ENCODE assay signal across 8 mouse cellular contexts in genomic region chr4:151996951-151997222, GRCm38 (mm10). TPM values are rescaled to one million over a fixed set of nuclear protein-coding genes. Genes with fewer than 3 reads are reported as not detected.
A peak's percentile ranks its signal among the peaks of the same experiment; 100 is the strongest.
DNase-seq lines count a peak whose midpoint lies in the region; ATAC-seq and TF ChIP-seq lines count a peak whose summit lies in the region.

No protein-coding gene starts in this region.

- 2% methylated on average over 13 of the region's 13 CpGs for WGBS in heart, embryonic 15.5 days
- WGBS in hindbrain, embryonic 10.5 days, result 7% methylated on average over 13 of the region's 13 CpGs
- 6% methylated on average over 13 of the region's 13 CpGs for WGBS in midbrain, embryonic 10.5 days

- H3K4me3 ChIP-seq in heart, embryonic 15.5 days, result peak overlapping the region; percentile 100
- H3K4me3 ChIP-seq in G1E (ENCODE audit: low read depth, low read length), result peak overlapping the region; percentile 87
- H3K4me3 ChIP-seq in hindbrain, embryonic 10.5 days, result peak overlapping the region; percentile 99
- H3K4me3 ChIP-seq in midbrain, embryonic 10.5 days, result peak overlapping the region; percentile 95

- TF ChIP-seq CTCF in G1E (IDR thresholded peaks at IDR 0.05; ENCODE audit: low read depth, low read length), result no peak

- H3K27me3 ChIP-seq in heart, embryonic 15.5 days, result no peaks in the 10 kb centered on the region
- H3K27me3 ChIP-seq in G1E (ENCODE audit: insufficient read depth, low read length), result peaks cover 49% of the 10 kb centered on the region
- H3K27me3 ChIP-seq in hindbrain, embryonic 10.5 days (ENCODE audit: insufficient read depth, poor library complexity, severe bottlenecking), result 0 out of 2 replicates have a peak, but pooled peaks cover 5% of the 10 kb centered on the region
- H3K27me3 ChIP-seq in midbrain, embryonic 10.5 days (ENCODE audit: low read depth, poor library complexity, severe bottlenecking), result peaks cover 20% of the 10 kb centered on the region; the same call in 1 of the 2 replicates

- no peak for ATAC-seq in heart, embryonic 15.5 days (replicated peaks; ENCODE audit: insufficient number of reproducible peaks, insufficient read depth, low FRiP score, low read depth)
- no peak for ATAC-seq in G1E (ENCODE audit: extremely low read depth, insufficient number of reproducible peaks, low FRiP score, poor library complexity, severe bottlenecking)
- no peak for ATAC-seq in granulocyte monocyte progenitor cell, adult 5-6 weeks (replicated peaks; ENCODE audit: poor library complexity, severe bottlenecking)

- intact Hi-C loops in heart, postnatal 10 days (cut with DNase I), result no loop called here

- H3K36me3 ChIP-seq in heart, embryonic 15.5 days, result peaks cover 7% of the 10 kb centered on the region
- peaks cover 12% of the 10 kb centered on the region for H3K36me3 ChIP-seq in G1E (replicated peaks)
- H3K36me3 ChIP-seq in hindbrain, embryonic 10.5 days, result peaks cover 15% of the 10 kb centered on the region
- H3K36me3 ChIP-seq in midbrain, embryonic 10.5 days, result peaks cover 17% of the 10 kb centered on the region

- peak overlapping the region; percentile 91 for H3K9ac ChIP-seq in heart, embryonic 15.5 days

- H3K27ac ChIP-seq in heart, embryonic 15.5 days, result peak overlapping the region; percentile 94
- peak overlapping the region; percentile 96 for H3K27ac ChIP-seq in hindbrain, embryonic 10.5 days
- peak overlapping the region; percentile 96 for H3K27ac ChIP-seq in midbrain, embryonic 10.5 days (replicated peaks)

- peaks cover 28% of the 10 kb centered on the region for H3K4me1 ChIP-seq in heart, embryonic 15.5 days (replicated peaks)
- H3K4me1 ChIP-seq in G1E (ENCODE audit: insufficient read depth, low read depth, low read length), result peaks cover 66% of the 10 kb centered on the region
- H3K4me1 ChIP-seq in hindbrain, embryonic 10.5 days (replicated peaks), result peaks cover 37% of the 10 kb centered on the region
- H3K4me1 ChIP-seq in midbrain, embryonic 10.5 days, result peaks cover 35% of the 10 kb centered on the region

- no peak for DNase-seq in heart, postnatal 10 days
- DNase-seq in G1E (ENCODE audit: low spot score), result no peak
- no peak for DNase-seq in hindbrain, embryonic 10.5 days (ENCODE audit: low spot score)
- DNase-seq in midbrain, embryonic 10.5 days (ENCODE audit: low spot score), result no peak
- no peak for DNase-seq in cerebellum, postnatal 4 days (ENCODE audit: low spot score in 2 of 2)
- no peak for DNase-seq in adrenal gland, postnatal 14 days

- peak overlapping the region; percentile 89 for H3K4me2 ChIP-seq in heart, embryonic 15.5 days

- H3K9me3 ChIP-seq in heart, embryonic 15.5 days (replicated peaks), result no peaks in the 10 kb centered on the region
- H3K9me3 ChIP-seq in G1E (replicated peaks), result no peaks in the 10 kb centered on the region
- H3K9me3 ChIP-seq in hindbrain, embryonic 10.5 days, result no peaks in the 10 kb centered on the region
- H3K9me3 ChIP-seq in midbrain, embryonic 10.5 days (replicated peaks), result no peaks in the 10 kb centered on the region

RNA-seq across cellular contexts. Expression of gene Phf13, which starts 0.8 kb away (rescaled TPM):
- polyA plus RNA-seq in heart, embryonic 15.5 days (2015; fragmentation: Nextera tagmentation; extraction: Ambion mirVana), result 15.2 and 20.7 TPM in 2 replicates
- 10 to 100 TPM in 1 of 2 experiments, 1 to 10 TPM in 1; 8.5 to 11.3 TPM for total RNA-seq in heart, postnatal 10 days (2021)
- total RNA-seq in G1E (2014; fragmentation: Nextera tagmentation) (2.9 and 3.7 TPM in 2 replicates), G1E (2017) (2.0 and 2.3 TPM in 2 replicates)
- 5.4 and 6.6 TPM in 2 replicates for polyA plus RNA-seq in G1E (2012)
- 30.7 TPM in 2 replicates for polyA plus RNA-seq in hindbrain, embryonic 10.5 days (2016; fragmentation: Nextera tagmentation; extraction: Ambion mirVana)
- 23.9 and 30.4 TPM in 2 replicates for polyA plus RNA-seq in midbrain, embryonic 10.5 days (2016; fragmentation: Nextera tagmentation; extraction: Ambion mirVana)
- total RNA-seq in granulocyte monocyte progenitor cell, adult 5-6 weeks (2014; fragmentation: Nextera tagmentation), result 1.4 and 5.7 TPM in 2 replicates
- total RNA-seq in granulocyte monocyte progenitor cell, adult 5-6 weeks (2017), result 2.1 and 2.4 TPM in 2 replicates
- total RNA-seq in adrenal gland, postnatal 14 days (2021), result 15.6 and 16.0 TPM in 2 replicates

RNA-seq across cellular contexts. Expression of gene Thap3, which starts 8.1 kb away (rescaled TPM):
- polyA plus RNA-seq in heart, embryonic 15.5 days (2015; fragmentation: Nextera tagmentation; extraction: Ambion mirVana), result 26.3 and 34.4 TPM in 2 replicates
- total RNA-seq in heart, postnatal 10 days (2021), result 10 to 100 TPM; 10.3 to 12.5 TPM
- 2.0 and 3.0 TPM in 2 replicates for total RNA-seq in G1E (2014; fragmentation: Nextera tagmentation)
- 0.82 and 1.6 TPM in 2 replicates for total RNA-seq in G1E (2017)
- polyA plus RNA-seq in G1E (2012), result 4.2 and 5.5 TPM in 2 replicates
- 34.5 and 36.2 TPM in 2 replicates for polyA plus RNA-seq in hindbrain, embryonic 10.5 days (2016; fragmentation: Nextera tagmentation; extraction: Ambion mirVana)
- polyA plus RNA-seq in midbrain, embryonic 10.5 days (2016; fragmentation: Nextera tagmentation; extraction: Ambion mirVana), result 32.1 and 36.2 TPM in 2 replicates
- total RNA-seq in granulocyte monocyte progenitor cell, adult 5-6 weeks (2014; fragmentation: Nextera tagmentation), result 10.4 and 14.0 TPM in 2 replicates
- total RNA-seq in granulocyte monocyte progenitor cell, adult 5-6 weeks (2017), result 4.9 and 10.8 TPM in 2 replicates
- total RNA-seq in adrenal gland, postnatal 14 days (2021), result 15.2 and 15.5 TPM in 2 replicates

RNA-seq across cellular contexts. Expression of gene Klhl21, which starts 11.7 kb away (rescaled TPM):
- polyA plus RNA-seq in heart, embryonic 15.5 days (2015; fragmentation: Nextera tagmentation; extraction: Ambion mirVana), result 26.1 and 30.9 TPM in 2 replicates
- total RNA-seq in heart, postnatal 10 days (2021), result 10 to 100 TPM; 43.5 to 49.4 TPM
- total RNA-seq in G1E (2014; fragmentation: Nextera tagmentation), result 2.4 and 4.1 TPM in 2 replicates
- 3.8 and 4.4 TPM in 2 replicates for total RNA-seq in G1E (2017)
- polyA plus RNA-seq in G1E (2012), result 12.2 and 13.5 TPM in 2 replicates
- polyA plus RNA-seq in hindbrain, embryonic 10.5 days (2016; fragmentation: Nextera tagmentation; extraction: Ambion mirVana), result 7.7 and 8.7 TPM in 2 replicates
- polyA plus RNA-seq in midbrain, embryonic 10.5 days (2016; fragmentation: Nextera tagmentation; extraction: Ambion mirVana), result 6.9 and 8.5 TPM in 2 replicates
- total RNA-seq in granulocyte monocyte progenitor cell, adult 5-6 weeks (2014; fragmentation: Nextera tagmentation), result 9.8 and 11.6 TPM in 2 replicates
- total RNA-seq in granulocyte monocyte progenitor cell, adult 5-6 weeks (2017), result 4.3 and 6.3 TPM in 2 replicates
- 18.7 TPM in 2 replicates for total RNA-seq in adrenal gland, postnatal 14 days (2021)

RNA-seq across cellular contexts. Expression of gene Zbtb48, which starts 30.6 kb away (rescaled TPM):
- 10.6 and 14.1 TPM in 2 replicates for polyA plus RNA-seq in heart, embryonic 15.5 days (2015; fragmentation: Nextera tagmentation; extraction: Ambion mirVana)
- total RNA-seq in heart, postnatal 10 days (2021), result 1 to 10 TPM; 4.9 to 5.2 TPM
- 13.9 and 24.5 TPM in 2 replicates for total RNA-seq in G1E (2014; fragmentation: Nextera tagmentation)
- total RNA-seq in G1E (2017), result 9.3 and 9.8 TPM in 2 replicates
- polyA plus RNA-seq in G1E (2012), result 12.4 and 13.4 TPM in 2 replicates
- 23.3 and 25.9 TPM in 2 replicates for polyA plus RNA-seq in hindbrain, embryonic 10.5 days (2016; fragmentation: Nextera tagmentation; extraction: Ambion mirVana)
- 18.7 and 25.6 TPM in 2 replicates for polyA plus RNA-seq in midbrain, embryonic 10.5 days (2016; fragmentation: Nextera tagmentation; extraction: Ambion mirVana)
- total RNA-seq in granulocyte monocyte progenitor cell, adult 5-6 weeks (2014; fragmentation: Nextera tagmentation), result 9.2 and 15.7 TPM in 2 replicates
- total RNA-seq in granulocyte monocyte progenitor cell, adult 5-6 weeks (2017), result 5.2 and 10.3 TPM in 2 replicates
- 10.6 and 11.3 TPM in 2 replicates for total RNA-seq in adrenal gland, postnatal 14 days (2021)

RNA-seq across cellular contexts. Expression of gene Tas1r1, which starts 41.5 kb away (rescaled TPM):
- 0.25 and 0.46 TPM in 2 replicates for polyA plus RNA-seq in heart, embryonic 15.5 days (2015; fragmentation: Nextera tagmentation; extraction: Ambion mirVana)
- under 1 TPM; 0.10 to 0.17 TPM for total RNA-seq in heart, postnatal 10 days (2021)
- total RNA-seq in G1E (2014; fragmentation: Nextera tagmentation) (0.24 TPM in 1 of 2 replicates, not detected in the other), G1E (2017) (0.06 and 0.27 TPM in 2 replicates)
- polyA plus RNA-seq in G1E (2012), result 0.02 and 0.04 TPM in 2 replicates
- 0.65 and 0.67 TPM in 2 replicates for polyA plus RNA-seq in hindbrain, embryonic 10.5 days (2016; fragmentation: Nextera tagmentation; extraction: Ambion mirVana)
- polyA plus RNA-seq in midbrain, embryonic 10.5 days (2016; fragmentation: Nextera tagmentation; extraction: Ambion mirVana), result 0.73 and 0.75 TPM in 2 replicates
- 1.6 and 3.2 TPM in 2 replicates for total RNA-seq in granulocyte monocyte progenitor cell, adult 5-6 weeks (2014; fragmentation: Nextera tagmentation)
- 1.0 and 2.6 TPM in 2 replicates for total RNA-seq in granulocyte monocyte progenitor cell, adult 5-6 weeks (2017)
- not detected in 2 replicates for total RNA-seq in adrenal gland, postnatal 14 days (2021)
